Mouse (Mus musculus) hindbrain, embryonic 14.5 days (tissue): Measurements from ENCODE around the gene Tmtc1. TPM values are rescaled to one million over a fixed set of nuclear protein-coding genes. Genes with fewer than 3 reads are reported as not detected.

ENCODE experiments used
- ATAC-seq: fragments of 200-750 bp; cut with Nextera tagmentation; 2 replicates; pipeline ENCODE4 v1.8.0; 2017; ENCODE audit warnings: moderate number of reproducible peaks, mild to moderate bottlenecking, moderate TSS enrichment, moderate library complexity; ENCODE audit not compliant: low FRiP score
- DNase-seq: peaks from one replicate; pipeline ENCODE4 v3.0.0-alpha.2; 2015; ENCODE audit warnings: low spot score
- H3K27ac ChIP-seq: fragments of 300-500 bp; sonication (generic); 2 replicates; pipeline ENCODE4 v1.5.1; 2014; ENCODE audit warnings: mild to moderate bottlenecking, moderate library complexity
- H3K27me3 ChIP-seq: fragments of 300-500 bp; sonication (generic); 2 replicates; pipeline ENCODE4 v1.6.1; 2014; ENCODE audit warnings: mild to moderate bottlenecking, low read length, mixed read lengths; ENCODE audit not compliant: control insufficient read depth, insufficient read depth
- H3K36me3 ChIP-seq: fragments of 300-500 bp; sonication (generic); replicated peaks from 2 replicates; pipeline ENCODE4 v1.6.1; 2014; ENCODE audit not compliant: control insufficient read depth, insufficient read depth
- H3K4me1 ChIP-seq: fragments of 300-500 bp; sonication (generic); replicated peaks from 2 replicates; pipeline ENCODE4 v1.6.1; 2014; ENCODE audit warnings: antibody characterized with exemption, low read length, mixed read lengths; ENCODE audit not compliant: control insufficient read depth, insufficient read depth
- H3K4me2 ChIP-seq: fragments of 300-500 bp; sonication (generic); replicated peaks from 2 replicates; pipeline ENCODE4 v1.6.1; 2014; ENCODE audit warnings: mild to moderate bottlenecking, moderate library complexity
- H3K4me3 ChIP-seq: fragments of 300-500 bp; sonication (generic); replicated peaks from 2 replicates; pipeline ENCODE4 v1.5.1; 2014; ENCODE audit warnings: mild to moderate bottlenecking, low read length
- H3K9ac ChIP-seq: fragments of 300-500 bp; sonication (generic); 2 replicates; pipeline ENCODE4 v1.6.1; 2014
- H3K9me3 ChIP-seq: fragments of 300-500 bp; sonication (generic); 2 replicates; pipeline ENCODE4 v1.6.1; 2016; ENCODE audit warnings: low read length; ENCODE audit not compliant: control insufficient read depth
- WGBS: fragments of 180-500 bp; shearing (Covaris S2); extraction: QIAGEN DNeasy Blood & Tissue Kit; methylation state at CpG from one replicate; pipeline ENCODE4 v1.1.7; 2014; 5-methylcytosine and 5-hydroxymethylcytosine counted together
- polyA plus RNA-seq: library from polyadenylated mRNA; unstranded; fragments of >200 nt; fragmentation: Nextera tagmentation; extraction: Ambion mirVana; gene quantifications from 2 replicates; pipeline ENCODE4 v1.2.1, GENCODE M21; 2014

Tmtc1 gene
- polyA plus RNA-seq, 1 experiment from 2014 or later = 5.3 TPM

GRCm38 (mm10) chr6:148459636-148460035, 15.4 kb upstream of the Tmtc1 start:
- H3K4me3 ChIP-seq = no peak overlapping the region
- no peak overlapping the region for H3K27ac ChIP-seq
- WGBS = 72% methylated on average over 3 of the region's 3 CpGs
- H3K9me3 ChIP-seq = peaks cover 7% of the 10 kb centered on the region; the same call in 1 of the 2 replicates
- H3K9ac ChIP-seq = no peak overlapping the region
- no peaks in the 10 kb centered on the region for H3K27me3 ChIP-seq
- ATAC-seq (no peak), DNase-seq (no peak)
- H3K36me3 ChIP-seq = no peaks in the 10 kb centered on the region
- no peaks in the 10 kb centered on the region for H3K4me1 ChIP-seq
- H3K4me2 ChIP-seq = no peak overlapping the region

GRCm38 (mm10) chr6:148455470-148455869, 11.3 kb upstream of the Tmtc1 start:
- no peaks in the 10 kb centered on the region for H3K36me3 ChIP-seq
- no peak overlapping the region for H3K27ac ChIP-seq
- H3K4me2 ChIP-seq = no peak overlapping the region
- H3K4me1 ChIP-seq = no peaks in the 10 kb centered on the region
- DNase-seq (no peak), ATAC-seq (no peak)
- WGBS = 70% methylated on average over 4 of the region's 4 CpGs
- H3K27me3 ChIP-seq = no peaks in the 10 kb centered on the region
- H3K9ac ChIP-seq = no peak overlapping the region
- H3K9me3 ChIP-seq = peaks cover 7% of the 10 kb centered on the region; the same call in 1 of the 2 replicates
- H3K4me3 ChIP-seq = no peak overlapping the region

- Histone ChIP-seq H3K4me3 (no peak overlapping the region), H3K9ac (no peak overlapping the region), H3K4me2 (no peak overlapping the region), H3K36me3 (no peaks in the 10 kb centered on the region), H3K9me3 (peaks cover 7% of the 10 kb centered on the region; the same call in 1 of the 2 replicates), H3K4me1 (no peaks in the 10 kb centered on the region), H3K27me3 (no peaks in the 10 kb centered on the region), H3K27ac (no peak overlapping the region)
- WGBS = 92% methylated on average over 2 of the region's 2 CpGs
- DNase-seq = no peak
- no peak for ATAC-seq
Measured at GRCm38 (mm10) chr6:148454740-148455139, 10.6 kb upstream of the Tmtc1 start.

GRCm38 (mm10) chr6:148448151-148448550, 4.0 kb upstream of the Tmtc1 start:
- Histone ChIP-seq H3K27me3 (no peaks in the 10 kb centered on the region), H3K4me3 (no peak overlapping the region), H3K4me1 (no peaks in the 10 kb centered on the region), H3K36me3 (no peaks in the 10 kb centered on the region), H3K27ac (no peak overlapping the region), H3K9me3 (no peaks in the 10 kb centered on the region), H3K4me2 (no peak overlapping the region), H3K9ac (no peak overlapping the region)
- DNase-seq (no peak), ATAC-seq (no peak)
- 71% methylated on average over 3 of the region's 3 CpGs for WGBS

- Histone ChIP-seq H3K4me3 (no peak overlapping the region), H3K9ac (no peak overlapping the region), H3K27me3 (peaks cover 11% of the 10 kb centered on the region; the same call in 1 of the 2 replicates), H3K4me1 (peaks cover 14% of the 10 kb centered on the region), H3K4me2 (no peak overlapping the region), H3K9me3 (no peaks in the 10 kb centered on the region), H3K27ac (no peak overlapping the region), H3K36me3 (no peaks in the 10 kb centered on the region)
- DNase-seq (no peak), ATAC-seq (no peak)
- 55% methylated on average over 3 of the region's 3 CpGs for WGBS
Measured at GRCm38 (mm10) chr6:148446113-148446512, 1.9 kb upstream of the Tmtc1 start.

GRCm38 (mm10) chr6:148444796-148445195, 607 bp upstream of the Tmtc1 start:
- 1% methylated on average over 9 of the region's 9 CpGs for WGBS
- H3K4me3 ChIP-seq = peak overlapping the region; percentile 64
- peak overlapping the region; percentile 77 for H3K9ac ChIP-seq
- H3K4me2 ChIP-seq = peak overlapping the region; percentile 91
- no peaks in the 10 kb centered on the region for H3K9me3 ChIP-seq
- peaks cover 14% of the 10 kb centered on the region for H3K4me1 ChIP-seq
- H3K36me3 ChIP-seq = no peaks in the 10 kb centered on the region
- peaks cover 16% of the 10 kb centered on the region; the same call in 1 of the 2 replicates for H3K27me3 ChIP-seq
- DNase-seq (peak; percentile 37), ATAC-seq (no peak)
- H3K27ac ChIP-seq = no peak overlapping the region

- H3K4me1 ChIP-seq = peaks cover 14% of the 10 kb centered on the region
- no peaks in the 10 kb centered on the region for H3K9me3 ChIP-seq
- H3K4me3 ChIP-seq = peak overlapping the region; percentile 64
- H3K9ac ChIP-seq = peak overlapping the region; percentile 77
- 3% methylated on average over 15 of the region's 15 CpGs for WGBS
- H3K27ac ChIP-seq = no peak overlapping the region
- no peak for DNase-seq
- peak overlapping the region; percentile 91 for H3K4me2 ChIP-seq
- ATAC-seq = no peak
- H3K27me3 ChIP-seq = peaks cover 16% of the 10 kb centered on the region; the same call in 1 of the 2 replicates
- no peaks in the 10 kb centered on the region for H3K36me3 ChIP-seq
Measured at GRCm38 (mm10) chr6:148443291-148443725, 881 bp downstream of the Tmtc1 start.

GRCm38 (mm10) chr6:148442671-148443290, 1.4 kb downstream of the Tmtc1 start:
- H3K27ac ChIP-seq = no peak overlapping the region
- H3K4me3 ChIP-seq = peak overlapping the region; percentile 64
- peak overlapping the region; percentile 91 for H3K4me2 ChIP-seq
- peaks cover 14% of the 10 kb centered on the region for H3K4me1 ChIP-seq
- peak overlapping the region; percentile 77 for H3K9ac ChIP-seq
- ATAC-seq (peak; percentile 32), DNase-seq (peak; percentile 47)
- H3K27me3 ChIP-seq = peaks cover 16% of the 10 kb centered on the region; the same call in 1 of the 2 replicates
- H3K9me3 ChIP-seq = no peaks in the 10 kb centered on the region
- 2% methylated on average over 27 of the region's 27 CpGs for WGBS
- H3K36me3 ChIP-seq = no peaks in the 10 kb centered on the region

GRCm38 (mm10) chr6:148441871-148442270, 2.3 kb downstream of the Tmtc1 start:
- ATAC-seq (no peak), DNase-seq (no peak)
- peaks cover 14% of the 10 kb centered on the region for H3K4me1 ChIP-seq
- H3K4me2 ChIP-seq = peak overlapping the region; percentile 91
- H3K9me3 ChIP-seq = no peaks in the 10 kb centered on the region
- H3K27ac ChIP-seq = no peak overlapping the region
- H3K36me3 ChIP-seq = no peaks in the 10 kb centered on the region
- WGBS = 8% methylated on average over 5 of the region's 5 CpGs
- H3K27me3 ChIP-seq = peaks cover 16% of the 10 kb centered on the region; the same call in 1 of the 2 replicates
- peak overlapping the region; percentile 64 for H3K4me3 ChIP-seq
- peak overlapping the region; percentile 34; the same call in 1 of the 2 replicates for H3K9ac ChIP-seq
